Mouse (Mus musculus): ENCODE data around the gene Fryl.

DNA sequence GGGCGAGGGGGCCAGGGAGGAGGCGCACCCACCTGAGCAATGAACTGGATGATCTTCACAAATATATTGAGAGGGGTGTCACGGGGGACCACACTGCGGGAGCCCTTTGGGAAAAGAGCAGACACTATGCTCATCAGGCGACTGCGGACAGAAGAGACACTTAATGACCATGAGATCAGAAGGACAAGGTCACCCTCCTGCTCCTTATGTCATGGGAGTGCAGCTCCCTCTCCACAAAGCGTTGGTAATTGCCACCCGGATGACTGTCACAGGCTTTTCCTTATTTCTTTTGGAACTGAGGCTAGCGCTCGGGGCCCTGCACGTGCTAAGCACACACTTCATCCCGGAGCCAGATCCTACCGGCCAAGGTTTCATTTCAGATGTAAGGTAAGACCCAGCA is 144.1 kb downstream of the Fryl start:
- TF ChIP-seq CTCF (IDR thresholded peaks at IDR 0.05; ENCODE audit: borderline replicate concordance, extremely low read depth, insufficient read depth, insufficient read length) (no peak), POLR2A (IDR thresholded peaks at IDR 0.05; ENCODE audit: borderline replicate concordance, extremely low read depth, insufficient read depth, insufficient read length, poor library complexity, severe bottlenecking) (no peak)

Data from brain, embryonic 14.5 days (tissue).